Mouse (Mus musculus): ENCODE results near the gene Caskin1.

- TF ChIP-seq EP300 (IDR thresholded peaks at IDR 0.05; ENCODE audit: low read depth) = no peak
- no peak for TF ChIP-seq CTCF (IDR thresholded peaks at IDR 0.05; ENCODE audit: low read depth)
Measured at GRCm38 (mm10) chr17:24479431-24479830, 9.0 kb upstream of the Caskin1 start.

All from heart, postnatal 0 days (tissue).